Mouse (Mus musculus): ENCODE results near the gene Cacna1i.

DNA sequence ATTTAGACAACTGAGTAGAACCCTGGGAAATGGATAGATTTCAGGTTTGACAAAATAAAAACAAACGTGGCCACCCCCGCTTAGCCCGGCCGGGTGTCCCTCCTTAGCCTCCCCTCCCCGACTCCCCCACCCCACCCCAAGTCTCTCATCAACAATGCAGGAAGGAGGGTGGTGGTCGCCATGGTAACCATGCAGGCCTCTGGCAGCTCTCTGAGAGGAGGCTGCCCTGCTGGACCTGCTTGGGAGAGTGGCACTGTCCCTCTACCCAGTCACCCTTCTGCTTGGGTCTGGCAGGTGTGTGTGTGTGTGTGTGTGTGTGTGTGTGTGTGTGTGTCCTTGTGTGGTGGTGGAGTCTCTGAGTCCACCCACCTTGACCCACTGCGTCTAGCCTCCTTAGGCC, 27.7 kb downstream of the Cacna1i start:
- TF ChIP-seq CTCF (IDR thresholded peaks at IDR 0.05; ENCODE audit: borderline replicate concordance, extremely low read depth, insufficient read depth, insufficient read length) = no peak
- no peak for TF ChIP-seq POLR2A (IDR thresholded peaks at IDR 0.05; ENCODE audit: borderline replicate concordance, extremely low read depth, insufficient read depth, insufficient read length, poor library complexity, severe bottlenecking)
